Comparison of ENCODE assay signal across 28 mouse cellular contexts in genomic region chr6:120952475-120952874, GRCm38 (mm10).
"Had no signal": no experiment of that assay in that cellular context is flagged by ENCODE, and none has a peak within 500 bp of the region (broad histone marks: within the 10 kb centered on the region; RNA-seq: fewer than 3 reads in every experiment).

No protein-coding gene starts in this region.

- H3K27ac ChIP-seq: embryonic facial prominence, embryonic 10.5 days; embryonic facial prominence, embryonic 12.5 days; embryonic facial prominence, embryonic 13.5 days; embryonic facial prominence, embryonic 15.5 days; forebrain, embryonic 10.5 days; forebrain, embryonic 12.5 days; forebrain, embryonic 13.5 days; forebrain, embryonic 15.5 days; gastrocnemius, adult 2 months; heart, adult 2 months had no signal

- DNase-seq: cerebellum, adult 8-10 months; cerebellum, adult 9-10 months; cerebellum, adult 9-11 months; cerebellum, postnatal 10 days; cerebellum, postnatal 14 days; cerebellum, postnatal 25 days; cerebellum, postnatal 36 days; embryo, embryonic 11 days; forebrain, postnatal 0 days; gastrocnemius, adult 2 months; gastrocnemius, postnatal 10 days; gastrocnemius, postnatal 14 days; gastrocnemius, postnatal 25 days; gastrocnemius, postnatal 36 days; heart, adult 11 months; heart, adult 18-20 months; heart, adult 2 months had no signal

- H3K4me3 ChIP-seq: embryonic facial prominence, embryonic 10.5 days; embryonic facial prominence, embryonic 12.5 days; embryonic facial prominence, embryonic 13.5 days; embryonic facial prominence, embryonic 15.5 days; erythroblast, embryonic 14.5 days; forebrain, embryonic 10.5 days; forebrain, embryonic 12.5 days; forebrain, embryonic 13.5 days; forebrain, embryonic 15.5 days; gastrocnemius, adult 2 months; heart, adult 2 months had no signal

- ATAC-seq: forebrain, embryonic 13.5 days; forebrain, embryonic 14.5 days; forebrain, embryonic 15.5 days; forebrain, embryonic 16.5 days; forebrain, postnatal 0 days had no signal

- H3K9me3 ChIP-seq: embryonic facial prominence, embryonic 10.5 days; embryonic facial prominence, embryonic 12.5 days; embryonic facial prominence, embryonic 13.5 days; embryonic facial prominence, embryonic 15.5 days; forebrain, embryonic 10.5 days; forebrain, embryonic 12.5 days; forebrain, embryonic 13.5 days; forebrain, embryonic 15.5 days had no signal

- H3K4me2 ChIP-seq: embryonic facial prominence, embryonic 12.5 days; embryonic facial prominence, embryonic 13.5 days; embryonic facial prominence, embryonic 15.5 days; forebrain, embryonic 12.5 days; forebrain, embryonic 13.5 days; forebrain, embryonic 15.5 days had no signal

- H3K27me3 ChIP-seq: embryonic facial prominence, embryonic 12.5 days; embryonic facial prominence, embryonic 13.5 days; embryonic facial prominence, embryonic 15.5 days; forebrain, embryonic 12.5 days; forebrain, embryonic 13.5 days; forebrain, embryonic 15.5 days had no signal

- H3K4me1 ChIP-seq: embryonic facial prominence, embryonic 10.5 days; embryonic facial prominence, embryonic 12.5 days; embryonic facial prominence, embryonic 15.5 days; forebrain, embryonic 10.5 days; forebrain, embryonic 12.5 days; forebrain, embryonic 13.5 days; forebrain, embryonic 15.5 days had no signal

- H3K9ac ChIP-seq: embryonic facial prominence, embryonic 12.5 days; embryonic facial prominence, embryonic 13.5 days; embryonic facial prominence, embryonic 15.5 days; forebrain, embryonic 12.5 days; forebrain, embryonic 13.5 days; forebrain, embryonic 15.5 days; forebrain, postnatal 0 days had no signal
